Mouse (Mus musculus) C2C12 (cell line): Measurements from ENCODE around the gene Ltbp1. TPM values are rescaled to one million over a fixed set of nuclear protein-coding genes. Genes with fewer than 3 reads are reported as not detected.

Experiments
- H3K27me3 ChIP-seq: one replicate; pipeline ENCODE4 v1.6.1; 2011; ENCODE audit not compliant: control insufficient read depth, insufficient read depth, insufficient read length
- H3K36me3 ChIP-seq: one replicate; pipeline ENCODE4 v1.6.1; 2011; ENCODE audit not compliant: control insufficient read depth, insufficient read depth
- H3K4me3 ChIP-seq: one replicate; pipeline ENCODE4 v1.5.1; 2011; ENCODE audit warnings: mild to moderate bottlenecking, control low read depth; ENCODE audit not compliant: poor library complexity, insufficient read depth, severe bottlenecking
- H3K79me2 ChIP-seq: one replicate; pipeline ENCODE4 v1.6.1; 2011; ENCODE audit not compliant: control insufficient read depth, insufficient read depth
- H3K79me3 ChIP-seq: one replicate; pipeline ENCODE4 v1.6.1; 2011; ENCODE audit warnings: low read depth, control low read depth
- H3ac ChIP-seq: one replicate; pipeline ENCODE3; 2011; ENCODE audit warnings: low read depth; ENCODE audit not compliant: control insufficient read depth, insufficient read length
- CEBPB ChIP-seq: IDR thresholded peaks from one replicate; pipeline ENCODE4 v1.6.1; 2011; ENCODE audit warnings: low read depth, mild to moderate bottlenecking, control low read depth, moderate library complexity
- CTCF ChIP-seq: IDR thresholded peaks from one replicate; pipeline ENCODE4 v1.5.1; 2011; ENCODE audit not compliant: control insufficient read depth, insufficient read depth, insufficient read length
- FOSL1 ChIP-seq: IDR thresholded peaks from one replicate; pipeline ENCODE4 v1.8.0; 2011; ENCODE audit warnings: mild to moderate bottlenecking, low read length; ENCODE audit not compliant: poor library complexity, insufficient read depth, severe bottlenecking
- MAX ChIP-seq: IDR thresholded peaks from one replicate; pipeline ENCODE4 v1.6.1; 2011; ENCODE audit warnings: mild to moderate bottlenecking, control low read depth
- MYOD1 ChIP-seq: IDR thresholded peaks from one replicate; pipeline ENCODE4 v1.6.1; 2011; ENCODE audit warnings: low read depth; ENCODE audit not compliant: control insufficient read depth, insufficient read length
- MYOG ChIP-seq: IDR thresholded peaks from one replicate; pipeline ENCODE4 v1.6.1; 2011; ENCODE audit not compliant: control insufficient read depth, insufficient read length; ENCODE audit errors: extremely low read depth
- USF1 ChIP-seq: IDR thresholded peaks from one replicate; pipeline ENCODE4 v1.6.1; 2011; ENCODE audit warnings: low read depth, mild to moderate bottlenecking, control low read depth, moderate library complexity
- polyA plus RNA-seq: library from polyadenylated mRNA; unstranded; fragments of >200 nt; fragmentation: generic; extraction: Trizol; gene quantifications from one replicate; pipeline ENCODE4 v1.2.1, GENCODE M21; 2012; ENCODE audit warnings: missing spikeins

Gene Ltbp1
- polyA plus RNA-seq, 1 experiment = 41.8 TPM

DNA sequence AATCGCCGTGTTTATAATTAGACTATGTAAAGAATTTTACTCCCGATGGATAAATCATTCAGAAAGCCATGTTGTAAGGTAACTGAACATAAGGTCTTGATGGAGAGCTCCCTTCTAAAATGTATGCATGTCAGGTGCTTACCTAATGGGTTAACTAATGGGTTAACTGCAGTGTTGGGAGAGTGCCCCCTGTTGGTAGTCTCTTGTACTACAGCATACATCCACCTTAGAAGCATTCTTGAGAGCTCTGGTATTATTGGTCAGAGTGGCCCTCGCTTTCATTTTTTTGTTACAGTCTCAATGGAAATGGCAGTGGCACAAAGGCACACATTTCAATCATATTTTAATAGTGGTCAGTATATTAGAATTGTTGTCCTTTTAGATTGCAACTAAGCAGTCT lies 364.8 kb downstream of the Ltbp1 start:
- TF ChIP-seq CTCF (no peak), MYOG (no peak), FOSL1 (no peak), CEBPB (no peak)
- Histone ChIP-seq H3K79me2 (no peaks in the 10 kb centered on the region), H3K4me3 (no peak overlapping the region), H3ac (no peak overlapping the region), H3K27me3 (no peaks in the 10 kb centered on the region), H3K79me3 (no peaks in the 10 kb centered on the region), H3K36me3 (peaks cover 63% of the 10 kb centered on the region)

DNA sequence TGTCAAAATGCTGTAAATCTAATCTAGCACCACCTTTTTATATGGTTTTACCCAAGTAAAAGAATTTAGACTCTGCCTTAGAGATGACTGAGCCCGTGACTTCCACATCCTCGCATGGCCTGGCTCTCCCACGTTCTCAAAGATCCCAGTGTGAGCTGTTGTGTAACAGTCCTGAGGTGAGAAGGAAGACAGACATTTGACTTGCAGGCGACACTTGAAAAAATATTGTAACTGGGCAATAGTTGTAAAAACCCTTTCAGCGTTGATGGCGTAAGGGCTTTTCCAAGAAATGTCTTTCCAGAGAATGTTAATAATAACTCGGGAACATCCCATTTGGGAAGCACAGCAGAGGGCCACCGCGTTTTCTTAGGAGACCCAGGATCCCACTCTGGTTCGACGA lies 366.3 kb downstream of the Ltbp1 start:
- Histone ChIP-seq H3K79me2 (no peaks in the 10 kb centered on the region), H3K36me3 (peaks cover 48% of the 10 kb centered on the region), H3K4me3 (no peak overlapping the region), H3K27me3 (no peaks in the 10 kb centered on the region), H3ac (no peak overlapping the region), H3K79me3 (no peaks in the 10 kb centered on the region)
- TF ChIP-seq MYOD1 (no peak), FOSL1 (no peak), USF1 (no peak), CTCF (no peak), MAX (no peak), CEBPB (no peak), MYOG (no peak)

DNA sequence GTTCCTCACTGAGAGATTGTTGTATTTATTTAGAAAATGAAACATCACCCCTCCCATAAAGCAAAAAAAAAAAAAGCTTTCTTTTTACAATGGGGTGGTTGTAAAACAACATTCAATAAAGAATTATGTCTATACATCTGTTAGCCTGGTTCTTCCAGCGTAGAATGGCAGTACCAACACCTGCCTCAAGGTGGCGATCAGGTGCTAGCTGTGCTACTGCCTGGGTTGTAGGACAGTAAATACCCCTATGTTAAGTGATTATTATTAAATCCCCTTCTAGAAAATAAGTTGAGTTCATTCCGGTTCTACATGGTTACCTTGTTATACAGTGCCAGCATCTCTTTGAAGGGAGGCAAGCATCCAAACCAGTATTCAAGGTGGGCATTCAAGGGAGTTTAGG lies 367.0 kb downstream of the Ltbp1 start:
- peaks cover 48% of the 10 kb centered on the region for H3K36me3 ChIP-seq

DNA sequence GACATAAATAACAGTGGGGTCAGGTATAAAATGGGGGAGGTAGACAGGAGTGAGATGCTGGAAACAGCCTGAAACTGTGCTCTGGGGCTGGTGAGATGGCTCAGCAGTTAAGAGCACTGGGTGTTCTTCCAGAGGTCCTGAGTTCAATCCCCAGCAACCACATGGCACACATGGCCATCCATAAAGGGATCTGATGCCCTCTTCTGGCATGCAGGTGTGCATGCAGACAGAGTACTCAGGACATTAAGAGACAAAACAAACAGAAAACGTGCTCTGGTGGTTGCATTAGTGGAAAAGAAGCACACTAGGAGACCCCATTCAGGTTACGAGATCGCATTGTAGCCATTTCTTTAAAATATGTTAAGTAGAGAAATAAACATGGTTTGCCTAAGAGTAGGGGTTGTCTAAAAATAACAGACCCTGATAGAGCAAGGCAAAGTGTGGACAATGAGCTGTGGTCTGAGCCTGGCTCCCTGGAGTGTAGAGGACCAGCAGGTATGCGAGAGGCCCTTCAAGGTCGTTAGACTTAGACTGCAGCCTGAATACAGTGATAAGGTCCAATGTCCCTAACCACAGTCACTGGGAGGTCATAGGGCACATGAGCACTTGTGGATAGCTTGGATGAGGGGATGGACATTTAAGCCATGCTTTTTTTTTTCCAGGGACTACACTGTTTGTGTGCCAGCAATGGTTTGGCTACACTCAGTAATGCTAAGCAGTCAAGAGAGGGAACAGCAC lies 369.1 kb downstream of the Ltbp1 start:
- Histone ChIP-seq H3K4me3 (no peak overlapping the region), H3ac (no peak overlapping the region), H3K79me3 (no peaks in the 10 kb centered on the region), H3K79me2 (no peaks in the 10 kb centered on the region), H3K27me3 (no peaks in the 10 kb centered on the region), H3K36me3 (peaks cover 34% of the 10 kb centered on the region)
- TF ChIP-seq FOSL1 = no peak
- no peak for TF ChIP-seq MAX
- TF ChIP-seq USF1 = no peak
- no peak for TF ChIP-seq MYOD1
- no peak for TF ChIP-seq MYOG
- TF ChIP-seq CEBPB = no peak
- TF ChIP-seq CTCF = no peak

More for the DNA sequence above, 367.0 kb downstream of the Ltbp1 start:
- no peaks in the 10 kb centered on the region for H3K79me2 ChIP-seq
- H3ac ChIP-seq = no peak overlapping the region
- no peaks in the 10 kb centered on the region for H3K79me3 ChIP-seq
- no peaks in the 10 kb centered on the region for H3K27me3 ChIP-seq
- TF ChIP-seq USF1 = no peak
- peak; percentile 28 for TF ChIP-seq CTCF
- no peak for TF ChIP-seq MYOD1
- H3K4me3 ChIP-seq = no peak overlapping the region

DNA sequence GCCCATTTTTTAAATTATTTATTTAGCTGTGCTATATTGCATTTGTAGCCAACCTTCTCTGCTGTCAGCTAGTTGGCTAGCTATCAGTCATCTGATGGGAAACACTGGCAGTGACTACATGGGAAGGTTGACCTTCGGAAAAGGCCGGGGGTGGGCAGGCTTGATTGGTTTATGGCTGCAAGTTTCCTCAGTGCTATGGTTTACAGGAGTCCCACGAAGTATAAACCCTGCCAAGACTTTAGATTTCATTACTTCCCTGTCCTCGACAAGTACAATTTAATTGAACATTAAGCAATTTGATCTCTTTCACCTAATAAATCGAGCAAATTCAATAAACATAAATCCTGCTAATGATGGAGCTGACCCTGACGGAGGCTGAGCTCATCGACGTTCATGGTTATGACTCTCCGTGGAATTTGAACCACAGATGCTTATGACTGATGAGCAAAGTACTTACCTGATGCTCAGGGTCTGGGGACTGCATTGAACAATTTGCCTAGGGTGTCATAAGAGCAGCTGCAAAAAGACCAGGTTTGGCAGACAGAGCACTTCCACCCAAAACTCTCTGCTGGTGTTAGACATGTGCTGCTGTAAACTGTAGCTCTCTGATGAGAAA lies 373.0 kb downstream of the Ltbp1 start:
- Histone ChIP-seq H3K4me3 (no peak overlapping the region), H3K36me3 (peaks cover 34% of the 10 kb centered on the region), H3K27me3 (no peaks in the 10 kb centered on the region), H3ac (no peak overlapping the region), H3K79me3 (no peaks in the 10 kb centered on the region), H3K79me2 (no peaks in the 10 kb centered on the region)
- TF ChIP-seq MYOD1 (no peak), MAX (no peak), CTCF (no peak), MYOG (no peak), CEBPB (no peak), USF1 (no peak), FOSL1 (no peak)

DNA sequence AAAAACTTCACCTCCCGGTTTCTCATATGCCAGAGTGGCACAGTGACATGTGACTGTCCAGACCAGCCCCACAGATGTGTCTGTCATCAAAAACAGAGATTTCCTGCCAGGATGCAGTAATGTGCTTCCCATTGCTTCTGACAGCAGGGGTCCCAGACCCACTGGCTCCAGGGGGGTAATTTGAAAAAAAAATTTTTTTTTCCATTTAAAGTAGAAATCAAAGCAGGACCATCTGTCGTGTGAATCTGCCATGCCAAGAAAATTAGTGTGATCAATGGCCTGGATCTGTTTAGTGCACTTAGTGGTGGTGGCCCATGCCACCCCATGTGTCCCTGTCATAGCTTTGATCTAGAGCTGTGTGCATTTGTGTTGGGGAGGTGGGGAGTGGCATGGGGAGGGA lies 374.8 kb downstream of the Ltbp1 start:
- Histone ChIP-seq H3K79me3 (no peaks in the 10 kb centered on the region), H3K79me2 (no peaks in the 10 kb centered on the region), H3K27me3 (no peaks in the 10 kb centered on the region), H3K4me3 (no peak overlapping the region), H3ac (no peak overlapping the region), H3K36me3 (peaks cover 44% of the 10 kb centered on the region)
- TF ChIP-seq CTCF (no peak), FOSL1 (no peak), MYOD1 (no peak), USF1 (no peak), CEBPB (no peak), MAX (no peak), MYOG (no peak)
